Mouse (Mus musculus) forebrain, embryonic 12.5 days (tissue): ENCODE measurements around the gene Cse1l. TPM values are rescaled to one million over a fixed set of nuclear protein-coding genes. Genes with fewer than 3 reads are reported as not detected.

Experiments used
- ATAC-seq: fragments of 200-750 bp; cut with Nextera tagmentation; 2 replicates; pipeline ENCODE4 v1.8.0; 2017; ENCODE audit warnings: moderate TSS enrichment; ENCODE audit not compliant: low FRiP score
- H3K27ac ChIP-seq: fragments of 300-500 bp; sonication (generic); 2 replicates; pipeline ENCODE4 v1.5.1; 2016; ENCODE audit warnings: mild to moderate bottlenecking
- H3K27me3 ChIP-seq: fragments of 300-500 bp; sonication (generic); 2 replicates; pipeline ENCODE4 v1.6.1; 2016; ENCODE audit warnings: mild to moderate bottlenecking
- H3K36me3 ChIP-seq: fragments of 300-500 bp; sonication (generic); replicated peaks from 2 replicates; pipeline ENCODE4 v1.6.1; 2016; ENCODE audit warnings: mild to moderate bottlenecking
- H3K4me1 ChIP-seq: fragments of 300-500 bp; sonication (generic); 2 replicates; pipeline ENCODE4 v1.6.1; 2016
- H3K4me2 ChIP-seq: fragments of 300-500 bp; sonication (generic); 2 replicates; pipeline ENCODE4 v1.6.1; 2016; ENCODE audit warnings: mild to moderate bottlenecking, moderate library complexity
- H3K4me3 ChIP-seq: fragments of 300-500 bp; sonication (generic); replicated peaks from 2 replicates; pipeline ENCODE4 v1.5.1; 2016; ENCODE audit warnings: mild to moderate bottlenecking
- H3K9ac ChIP-seq: fragments of 300-500 bp; sonication (generic); 2 replicates; pipeline ENCODE4 v1.6.1; 2016; ENCODE audit warnings: mild to moderate bottlenecking
- H3K9me3 ChIP-seq: fragments of 300-500 bp; sonication (generic); 2 replicates; pipeline ENCODE4 v1.6.1; 2016
- WGBS: fragments of 180-500 bp; shearing (Covaris S2); methylation state at CpG from one replicate; pipeline ENCODE4 v1.1.7; 2016; 5-methylcytosine and 5-hydroxymethylcytosine counted together
- polyA plus RNA-seq: library from polyadenylated mRNA; unstranded; fragments of >200 nt; fragmentation: Nextera tagmentation; extraction: Ambion mirVana; gene quantifications from 2 replicates; pipeline ENCODE4 v1.2.1, GENCODE M21; 2016

Cse1l gene
- polyA plus RNA-seq, 1 experiment from 2014 or later, result 173 TPM

GRCm38 (mm10) chr2:166885619-166886018, 20.2 kb upstream of the Cse1l start:
- Histone ChIP-seq H3K9me3 (no peaks in the 10 kb centered on the region), H3K27me3 (no peaks in the 10 kb centered on the region), H3K36me3 (peaks cover 12% of the 10 kb centered on the region), H3K4me2 (no peak overlapping the region), H3K4me3 (no peak overlapping the region), H3K4me1 (peaks cover 5% of the 10 kb centered on the region; the same call in 1 of the 2 replicates), H3K27ac (no peak overlapping the region), H3K9ac (no peak overlapping the region)
- WGBS, result 80% methylated on average over 10 of the region's 10 CpGs
- no peak for ATAC-seq

DNA sequence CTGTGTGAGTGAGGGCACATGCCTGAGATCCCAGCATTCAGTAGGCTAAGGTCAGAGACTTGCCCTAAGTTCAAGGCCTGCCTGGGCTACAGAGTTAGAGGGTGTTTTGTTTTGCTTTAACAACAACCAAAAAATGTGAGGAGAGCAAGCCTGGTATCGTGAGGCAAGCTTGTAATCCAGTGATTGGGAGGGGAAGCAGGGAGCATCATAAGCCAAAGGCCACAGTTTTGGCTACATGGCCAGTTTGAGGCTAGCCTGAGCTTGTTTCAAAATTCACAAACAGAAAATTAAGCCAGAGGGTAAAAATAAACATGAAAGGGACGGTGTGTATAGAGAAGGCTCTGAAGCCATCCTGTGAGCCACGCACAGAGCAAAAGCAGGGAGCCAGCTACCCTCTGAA, 19.6 kb upstream of the Cse1l start:
- Histone ChIP-seq H3K9me3 (no peaks in the 10 kb centered on the region), H3K4me3 (no peak overlapping the region), H3K27me3 (no peaks in the 10 kb centered on the region), H3K27ac (no peak overlapping the region), H3K9ac (no peak overlapping the region), H3K4me2 (no peak overlapping the region), H3K4me1 (peaks cover 5% of the 10 kb centered on the region; the same call in 1 of the 2 replicates), H3K36me3 (peaks cover 10% of the 10 kb centered on the region)
- no peak for ATAC-seq
- 91% methylated on average over 3 of the region's 3 CpGs for WGBS

- H3K9me3 ChIP-seq, result no peaks in the 10 kb centered on the region
- peaks cover 5% of the 10 kb centered on the region; the same call in 1 of the 2 replicates for H3K4me1 ChIP-seq
- H3K4me2 ChIP-seq, result no peak overlapping the region
- peak; percentile 55; the same call in 1 of the 2 replicates for ATAC-seq
- H3K36me3 ChIP-seq, result peaks cover 19% of the 10 kb centered on the region
- 14% methylated on average over 11 of the region's 11 CpGs for WGBS
- H3K27ac ChIP-seq, result peak overlapping the region; percentile 16; the same call in 1 of the 2 replicates
- no peak overlapping the region for H3K4me3 ChIP-seq
- no peaks in the 10 kb centered on the region for H3K27me3 ChIP-seq
- H3K9ac ChIP-seq, result no peak overlapping the region
Observed at GRCm38 (mm10) chr2:166887816-166888215, 18.0 kb upstream of the Cse1l start.

GRCm38 (mm10) chr2:166891366-166891880, 14.4 kb upstream of the Cse1l start:
- Histone ChIP-seq H3K36me3 (peaks cover 38% of the 10 kb centered on the region), H3K9ac (no peak overlapping the region), H3K9me3 (no peaks in the 10 kb centered on the region), H3K27me3 (no peaks in the 10 kb centered on the region), H3K4me2 (no peak overlapping the region), H3K4me1 (peaks cover 5% of the 10 kb centered on the region; the same call in 1 of the 2 replicates), H3K27ac (no peak overlapping the region), H3K4me3 (no peak overlapping the region)
- whole genome bisulfite sequencing, result 75% methylated on average over 9 of the region's 9 CpGs
- ATAC-seq, result no peak

- H3K36me3 ChIP-seq, result peaks cover 37% of the 10 kb centered on the region
- WGBS, result 96% methylated on average over 8 of the region's 8 CpGs
- H3K4me3 ChIP-seq, result no peak overlapping the region
- no peaks in the 10 kb centered on the region for H3K9me3 ChIP-seq
- H3K27me3 ChIP-seq, result no peaks in the 10 kb centered on the region
- no peak overlapping the region for H3K27ac ChIP-seq
- no peak for ATAC-seq
- peaks cover 5% of the 10 kb centered on the region; the same call in 1 of the 2 replicates for H3K4me1 ChIP-seq
- no peak overlapping the region for H3K4me2 ChIP-seq
- H3K9ac ChIP-seq, result no peak overlapping the region
Observed at GRCm38 (mm10) chr2:166892158-166892680, 13.6 kb upstream of the Cse1l start.

DNA sequence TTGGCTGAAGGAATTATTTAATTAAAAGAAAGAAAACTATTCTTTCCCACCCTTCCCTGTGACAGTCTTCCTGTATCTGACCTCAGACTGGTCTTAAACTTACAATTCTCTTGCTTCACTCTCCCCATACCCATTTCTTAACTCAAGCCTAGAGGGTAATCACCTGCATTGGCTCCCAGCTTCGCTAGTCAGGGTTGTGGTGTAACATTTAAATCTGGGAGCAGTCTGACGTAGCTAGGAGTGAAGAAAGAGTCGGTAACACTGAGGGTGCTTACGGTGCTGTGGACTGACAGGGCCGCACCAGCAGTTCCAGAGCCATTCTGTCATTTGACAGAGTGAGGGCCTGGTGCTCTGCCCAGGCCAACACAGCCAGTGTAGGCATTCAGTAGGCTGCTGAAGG, 12.8 kb upstream of the Cse1l start:
- ATAC-seq, result no peak
- Histone ChIP-seq H3K4me2 (no peak overlapping the region), H3K4me1 (no peaks in the 10 kb centered on the region; the same call in 1 of the 2 replicates), H3K36me3 (peaks cover 37% of the 10 kb centered on the region), H3K27ac (no peak overlapping the region), H3K27me3 (no peaks in the 10 kb centered on the region), H3K9me3 (no peaks in the 10 kb centered on the region), H3K9ac (no peak overlapping the region), H3K4me3 (no peak overlapping the region)
- WGBS, result 95% methylated on average over 5 of the region's 5 CpGs

DNA sequence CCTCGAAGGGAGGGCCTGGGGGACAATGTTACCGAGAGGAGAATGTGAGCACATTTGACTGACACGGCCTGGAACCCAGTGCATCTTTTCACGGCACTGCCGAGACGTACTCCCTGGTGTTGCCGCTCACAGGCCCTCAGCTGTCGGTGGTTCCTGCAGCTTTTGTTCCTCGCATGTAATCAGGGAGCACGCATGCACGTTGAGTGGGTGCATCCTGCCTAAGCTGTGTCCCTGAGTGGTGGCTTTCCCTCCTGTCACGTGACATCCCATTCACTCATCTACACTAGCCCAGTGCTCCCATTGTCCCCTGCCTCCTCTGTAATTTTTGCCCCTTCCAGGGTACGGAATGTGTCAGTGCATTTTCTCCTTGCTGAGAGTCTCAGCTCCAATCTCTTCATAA, 9.5 kb upstream of the Cse1l start:
- Histone ChIP-seq H3K4me1 (no peaks in the 10 kb centered on the region), H3K9me3 (no peaks in the 10 kb centered on the region), H3K27me3 (no peaks in the 10 kb centered on the region), H3K4me2 (no peak overlapping the region), H3K36me3 (peaks cover 32% of the 10 kb centered on the region), H3K4me3 (no peak overlapping the region), H3K27ac (peak overlapping the region; percentile 42; the same call in 1 of the 2 replicates), H3K9ac (no peak overlapping the region)
- 66% methylated on average over 13 of the region's 13 CpGs for WGBS
- 0 out of 2 replicates have a peak, but pooled peaks have one; percentile 49 for ATAC-seq

- 91% methylated on average over 12 of the region's 12 CpGs for WGBS
- no peaks in the 10 kb centered on the region for H3K27me3 ChIP-seq
- H3K9ac ChIP-seq, result no peak overlapping the region
- no peaks in the 10 kb centered on the region for H3K9me3 ChIP-seq
- 0 out of 2 replicates have a peak overlapping the region, but pooled peaks have one; percentile 46 for H3K27ac ChIP-seq
- H3K36me3 ChIP-seq, result peaks cover 30% of the 10 kb centered on the region
- no peaks in the 10 kb centered on the region for H3K4me1 ChIP-seq
- no peak overlapping the region for H3K4me3 ChIP-seq
- ATAC-seq, result no peak
- no peak overlapping the region for H3K4me2 ChIP-seq
Observed at GRCm38 (mm10) chr2:166896974-166897373, 8.9 kb upstream of the Cse1l start.

- 72% methylated on average over 2 of the region's 2 CpGs for WGBS
- Histone ChIP-seq H3K9me3 (no peaks in the 10 kb centered on the region), H3K9ac (no peak overlapping the region), H3K4me2 (no peak overlapping the region), H3K36me3 (peaks cover 8% of the 10 kb centered on the region), H3K27me3 (no peaks in the 10 kb centered on the region), H3K4me3 (no peak overlapping the region), H3K4me1 (no peaks in the 10 kb centered on the region), H3K27ac (no peak overlapping the region)
- ATAC-seq, result no peak
Observed at GRCm38 (mm10) chr2:166899161-166899560, 6.7 kb upstream of the Cse1l start.

DNA sequence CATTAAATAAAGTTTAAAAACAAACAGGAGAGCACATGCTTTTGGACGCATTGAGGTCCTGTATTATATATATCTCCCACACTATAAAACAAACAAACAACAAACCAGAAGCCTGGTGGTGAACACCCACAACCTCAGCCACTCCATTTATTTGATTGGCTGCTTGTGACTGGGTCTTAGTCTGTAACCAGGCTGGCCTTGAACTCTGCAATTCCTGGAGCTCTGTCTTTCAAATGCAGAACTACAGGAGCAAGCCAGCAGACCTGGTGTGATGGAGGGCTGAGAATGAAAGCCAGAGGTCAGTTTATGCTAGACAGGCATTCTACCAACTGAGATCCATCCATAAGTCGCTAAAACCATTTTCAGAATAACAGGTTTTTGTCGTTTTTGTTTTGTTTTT, 6.1 kb upstream of the Cse1l start:
- H3K9ac ChIP-seq, result no peak overlapping the region
- no peaks in the 10 kb centered on the region for H3K4me1 ChIP-seq
- H3K9me3 ChIP-seq, result no peaks in the 10 kb centered on the region
- no peak overlapping the region for H3K27ac ChIP-seq
- no peaks in the 10 kb centered on the region for H3K27me3 ChIP-seq
- H3K36me3 ChIP-seq, result peaks cover 2% of the 10 kb centered on the region
- ATAC-seq, result no peak
- WGBS, result 75% methylated on average over 3 of the region's 3 CpGs
- H3K4me3 ChIP-seq, result no peak overlapping the region
- no peak overlapping the region for H3K4me2 ChIP-seq

GRCm38 (mm10) chr2:166900792-166901505, 4.9 kb upstream of the Cse1l start:
- H3K36me3 ChIP-seq, result no peaks in the 10 kb centered on the region
- H3K27me3 ChIP-seq, result no peaks in the 10 kb centered on the region
- no peaks in the 10 kb centered on the region for H3K9me3 ChIP-seq
- no peak overlapping the region for H3K27ac ChIP-seq
- 86% methylated on average over 8 of the region's 8 CpGs for WGBS
- H3K4me2 ChIP-seq, result no peak overlapping the region
- H3K9ac ChIP-seq, result no peak overlapping the region
- ATAC-seq, result no peak
- no peak overlapping the region for H3K4me3 ChIP-seq
- peaks cover 3% of the 10 kb centered on the region; the same call in 1 of the 2 replicates for H3K4me1 ChIP-seq

- Histone ChIP-seq H3K4me1 (peaks cover 15% of the 10 kb centered on the region), H3K4me3 (no peak overlapping the region), H3K27me3 (no peaks in the 10 kb centered on the region), H3K9ac (no peak overlapping the region), H3K4me2 (no peak overlapping the region), H3K27ac (no peak overlapping the region), H3K9me3 (no peaks in the 10 kb centered on the region), H3K36me3 (no peaks in the 10 kb centered on the region)
- ATAC-seq, result no peak
- WGBS, result 93% methylated on average over 6 of the region's 6 CpGs
Observed at GRCm38 (mm10) chr2:166903719-166904282, 2.0 kb upstream of the Cse1l start.
